Mouse (Mus musculus) lung, adult 2 months (tissue): ENCODE results near the gene Gm34302. TPM values are rescaled to one million over a fixed set of nuclear protein-coding genes. Genes with fewer than 3 reads are reported as not detected.
"Not testable (repeated sequence)": the region's sequence is repeated elsewhere in the genome, so short reads cannot be mapped to it uniquely, and the experiment has no call there.

Experiments used
- DNase-seq: peaks from one replicate; pipeline ENCODE4 v3.0.0; 2022
- H3K4me1 ChIP-seq: fragments of 200-500 bp; 2 replicates; pipeline ENCODE4 v1.6.1; 2011; ENCODE audit warnings: low read length; ENCODE audit not compliant: control insufficient read depth, insufficient read depth
- H3K4me3 ChIP-seq: fragments of 200-500 bp; replicated peaks from 2 replicates; pipeline ENCODE3; 2011; ENCODE audit warnings: low read depth, mild to moderate bottlenecking, control low read depth, low read length; ENCODE audit errors: extremely low read depth
- CTCF ChIP-seq: fragments of 200-500 bp; IDR thresholded peaks from 2 replicates; pipeline ENCODE4 v1.5.1; 2011; ENCODE audit warnings: mild to moderate bottlenecking, low read length, control low read depth; ENCODE audit not compliant: insufficient read depth
- POLR2A ChIP-seq: fragments of 200-500 bp; IDR thresholded peaks from 2 replicates; pipeline ENCODE4 v1.6.1; 2011; ENCODE audit warnings: low read depth, mild to moderate bottlenecking, control low read depth, low read length, borderline replicate concordance; ENCODE audit errors: extremely low read depth
- WGBS: fragments of 180-500 bp; shearing (Covaris S2); methylation state at CpG from one replicate; pipeline ENCODE4 v1.1.7; 2018; 5-methylcytosine and 5-hydroxymethylcytosine counted together
- polyA plus RNA-seq: library from polyadenylated mRNA; depleted of rRNA; stranded (reverse); fragments of >200 nt; gene quantifications from 2 replicates; pipeline ENCODE4 v1.2.3, GENCODE M21; 2012; rRNA removed

The Gm34302 gene
- polyA plus RNA-seq, result not detected in 2 replicates

DNA sequence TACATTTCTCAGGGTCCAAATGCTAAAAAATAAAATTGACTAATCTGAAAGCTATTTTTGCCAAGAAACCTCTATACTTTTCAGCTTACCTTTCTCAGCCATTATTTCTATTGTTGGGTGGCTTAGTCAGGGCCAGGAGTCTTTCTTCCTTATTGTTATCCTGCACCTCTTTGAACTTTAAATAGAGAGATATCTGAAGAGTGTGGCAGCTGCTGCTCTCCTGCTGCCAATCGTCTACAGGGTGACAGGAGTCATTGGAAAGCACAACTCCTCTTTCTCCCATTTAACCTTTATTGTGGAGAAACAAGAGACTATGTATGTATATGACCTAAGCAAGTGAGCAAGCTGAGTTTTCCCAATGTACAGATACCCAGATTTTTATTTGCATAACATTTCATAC is at the start of gene Gm34302:
Gene Gm34302 (minus strand): TSS at position 154 of the 400 bp plus-strand sequence.
- TF ChIP-seq POLR2A, result no peak
- TF ChIP-seq CTCF, result no peak
- no peaks in the 10 kb centered on the region for H3K4me1 ChIP-seq
- 35% methylated on average over 1 of the region's 1 CpGs for WGBS
- DNase-seq, result no peak
- H3K4me3 ChIP-seq, result no peak within 1 kb of the TSS

DNA sequence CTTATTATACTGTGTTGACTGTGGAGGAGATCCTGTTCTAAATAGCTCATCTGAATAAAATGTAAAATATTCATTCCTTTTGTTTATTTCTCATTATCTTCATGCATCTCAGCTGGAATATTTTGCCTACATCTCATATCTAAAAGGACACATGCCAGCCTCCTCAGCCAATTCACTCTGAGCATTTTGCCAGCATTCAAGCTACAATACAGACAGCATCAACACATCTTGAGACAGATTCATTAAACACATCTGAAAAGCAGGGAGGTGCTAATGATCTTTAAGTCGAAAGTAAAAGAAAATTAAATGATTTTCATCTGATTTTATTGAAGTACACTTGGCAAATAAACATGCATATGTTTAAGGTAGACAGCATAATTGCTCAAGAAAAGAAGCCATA is 48.2 kb upstream of the Gm34302 start:
- Histone ChIP-seq H3K4me3 (no peak overlapping the region), H3K4me1 (no peaks in the 10 kb centered on the region)
- no peak for TF ChIP-seq CTCF
- TF ChIP-seq POLR2A, result no peak
- WGBS, result 40% methylated on average over 1 of the region's 1 CpGs
- DNase-seq, result no peak

DNA sequence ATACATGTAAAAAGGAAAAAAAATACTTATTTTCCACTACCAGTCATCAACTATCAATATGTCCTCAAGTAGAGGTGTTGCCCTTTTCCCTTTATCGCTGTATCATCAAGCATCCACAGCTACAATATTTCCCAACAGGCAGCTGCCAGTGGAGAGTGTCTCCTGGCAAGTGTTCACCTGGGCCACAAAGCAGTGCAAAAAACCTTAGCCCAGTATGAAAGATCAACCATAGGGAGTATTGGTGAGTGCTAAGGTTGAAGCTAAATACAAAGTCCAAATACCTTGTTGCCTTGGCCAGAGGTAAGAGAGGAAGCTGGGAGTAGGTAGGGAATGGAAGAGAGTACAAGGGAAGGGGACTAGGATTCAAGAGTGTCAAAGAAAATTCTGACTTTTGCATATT is 34.0 kb upstream of the Gm34302 start:
- DNase-seq, result no peak
- Histone ChIP-seq H3K4me1 (no peaks in the 10 kb centered on the region), H3K4me3 (no peak overlapping the region)
- TF ChIP-seq CTCF, result no peak
- TF ChIP-seq POLR2A, result no peak
- 95% methylated on average over 1 of the region's 1 CpGs for WGBS

DNA sequence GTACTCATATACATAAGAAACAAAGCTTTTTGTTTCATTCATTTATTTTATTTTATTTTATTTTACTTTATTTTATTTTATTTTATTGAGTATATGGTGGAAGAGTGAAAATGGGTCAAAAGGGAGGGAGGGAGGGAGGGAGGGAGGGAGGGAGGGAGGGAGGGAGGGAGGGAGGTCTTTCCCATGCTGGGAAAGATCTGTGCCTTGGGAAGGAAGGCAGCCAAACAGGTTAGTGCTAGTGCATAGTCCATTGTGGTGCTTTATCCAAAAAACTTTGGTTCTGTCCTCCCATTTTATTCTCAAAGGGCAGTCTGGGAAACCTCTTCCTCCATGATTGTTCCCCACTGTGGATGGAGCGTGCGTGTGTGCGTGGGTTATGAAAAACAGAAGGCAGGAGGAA is 32.6 kb upstream of the Gm34302 start:
- 90% methylated on average over 3 of the region's 3 CpGs for WGBS
- H3K4me1 ChIP-seq, H3K4me3 ChIP-seq, DNase-seq: not testable (repeated sequence)

DNA sequence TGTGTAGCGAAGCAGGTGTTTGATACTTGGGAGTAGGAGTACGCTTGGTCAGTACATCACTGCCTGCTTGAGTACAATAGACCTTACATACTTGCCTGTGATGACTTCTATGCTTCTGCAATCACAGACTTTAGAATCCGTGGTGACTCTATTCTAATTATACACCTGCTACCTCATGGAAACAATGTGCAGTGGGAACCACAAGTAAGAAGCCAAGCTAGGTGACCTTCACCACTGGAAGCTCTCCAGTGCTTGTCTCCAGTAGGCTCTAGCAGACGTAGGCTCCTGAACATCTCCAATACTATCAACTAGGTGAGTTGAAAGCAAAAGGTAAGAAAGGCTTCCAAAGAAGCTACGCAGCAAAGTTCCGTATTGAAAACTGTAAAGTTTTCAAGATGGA is 27.6 kb upstream of the Gm34302 start:
- no peak for DNase-seq

DNA sequence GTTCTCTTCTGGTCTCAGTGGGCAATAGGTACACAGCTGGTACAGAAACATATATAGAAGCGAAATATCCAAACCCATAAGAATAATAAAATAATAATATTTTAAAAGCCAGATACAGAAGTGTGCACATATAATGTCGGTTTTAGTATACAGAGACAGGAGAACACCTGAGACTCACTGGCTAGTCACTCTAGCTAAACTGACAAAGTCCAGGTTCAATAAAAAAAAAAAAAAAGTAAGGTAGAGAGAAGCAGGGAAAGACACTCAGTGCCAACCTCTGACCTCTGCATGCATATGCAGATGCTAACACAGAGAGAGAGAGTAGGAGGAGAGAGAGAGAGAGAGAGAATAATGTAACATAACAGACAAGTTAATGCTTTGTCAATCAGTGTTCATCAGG is 25.8 kb upstream of the Gm34302 start:
- Histone ChIP-seq H3K4me1 (no peaks in the 10 kb centered on the region), H3K4me3 (no peak overlapping the region)
- TF ChIP-seq CTCF, result no peak
- no peak for TF ChIP-seq POLR2A
- DNase-seq, result no peak
- WGBS, result 87% methylated on average over 2 of the region's 2 CpGs

More for the DNA sequence above, 27.6 kb upstream of the Gm34302 start:
- 86% methylated on average over 6 of the region's 6 CpGs for WGBS
- no peaks in the 10 kb centered on the region for H3K4me1 ChIP-seq
- TF ChIP-seq CTCF, result no peak
- no peak for TF ChIP-seq POLR2A
- no peak overlapping the region for H3K4me3 ChIP-seq

DNA sequence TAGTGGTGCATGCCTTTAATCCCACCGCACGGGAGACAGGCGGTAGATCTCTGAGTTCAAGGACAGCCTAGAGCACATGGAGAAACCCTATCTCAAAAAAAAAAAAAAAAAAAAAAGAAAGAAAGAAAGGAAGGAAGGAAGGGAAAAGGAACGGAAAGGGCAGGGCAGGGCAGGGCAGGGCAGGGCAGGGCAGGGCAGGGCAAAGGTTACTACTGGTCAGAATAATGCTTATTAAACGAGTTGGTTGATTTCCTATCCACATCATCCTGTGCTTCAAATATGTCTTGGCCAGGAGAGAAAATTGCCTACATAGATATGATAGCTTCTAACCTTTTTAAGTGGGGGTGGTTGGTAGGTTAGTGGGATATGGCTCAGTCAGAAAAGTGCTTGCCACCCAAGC is 25.2 kb upstream of the Gm34302 start:
- DNase-seq, result no peak
- Histone ChIP-seq H3K4me3 (no peak overlapping the region), H3K4me1 (no peaks in the 10 kb centered on the region)
- 84% methylated on average over 5 of the region's 5 CpGs for WGBS
- TF ChIP-seq CTCF, result no peak
- TF ChIP-seq POLR2A, result no peak

DNA sequence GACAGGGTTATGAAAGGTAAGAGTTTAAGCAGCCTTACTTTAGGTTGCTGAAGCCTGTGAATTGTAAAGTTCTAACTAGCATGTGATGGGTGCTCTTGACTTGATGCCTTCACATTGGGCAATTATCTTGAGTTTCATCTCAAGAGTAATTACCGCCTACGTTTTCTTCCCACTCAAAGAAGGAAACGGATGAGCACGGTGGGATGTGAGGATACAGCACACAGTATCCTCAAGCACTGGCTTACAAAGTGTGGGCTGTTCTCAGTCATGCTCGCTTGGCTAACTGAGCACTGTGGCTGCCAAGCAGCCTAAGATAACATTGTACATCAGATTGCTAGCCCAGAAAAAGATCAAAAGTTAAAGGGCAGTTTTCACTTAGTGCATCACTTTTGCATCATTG is 20.8 kb upstream of the Gm34302 start:
- no peak for DNase-seq
- WGBS, result 66% methylated on average over 5 of the region's 5 CpGs
- TF ChIP-seq POLR2A (no peak), CTCF (no peak)
- H3K4me1 ChIP-seq, result no peaks in the 10 kb centered on the region
- no peak overlapping the region for H3K4me3 ChIP-seq

DNA sequence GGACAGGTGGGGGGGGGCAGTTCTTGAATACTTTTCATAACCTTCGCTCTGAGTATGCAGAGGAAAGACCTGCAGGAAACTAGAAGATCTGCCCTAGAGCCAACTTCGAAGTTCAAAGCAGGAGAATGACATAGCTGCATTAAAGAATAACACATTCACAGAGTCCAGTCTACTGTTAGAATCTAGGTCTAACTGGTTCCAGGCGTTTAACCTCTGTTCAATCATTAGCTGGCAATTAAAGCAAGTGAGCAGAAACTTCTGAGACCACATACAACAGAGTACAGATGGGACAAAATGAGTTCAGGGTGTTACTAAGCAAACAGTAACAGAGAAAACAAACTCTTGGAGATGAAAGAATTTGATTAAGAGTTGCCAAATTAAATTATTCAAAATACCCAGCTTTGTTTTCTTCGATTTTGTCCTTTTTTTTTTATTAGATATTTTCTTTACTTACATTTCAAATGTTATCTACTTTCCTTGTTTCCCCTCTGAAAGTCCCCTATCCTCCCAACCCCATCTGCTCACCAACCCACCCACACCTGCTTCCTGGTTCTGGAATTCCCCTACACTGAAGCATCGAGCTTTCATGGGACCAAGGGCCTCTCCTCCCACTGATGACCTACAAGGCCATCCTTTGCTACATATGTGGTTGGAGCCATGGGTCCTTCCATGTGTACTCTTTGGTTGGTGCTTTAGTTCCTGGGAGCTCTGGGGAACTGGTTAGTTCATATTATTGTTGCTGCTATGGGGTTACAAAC is 11.1 kb upstream of the Gm34302 start:
- Histone ChIP-seq H3K4me1 (no peaks in the 10 kb centered on the region), H3K4me3 (no peak overlapping the region)
- 49% methylated on average over 5 of the region's 5 CpGs for WGBS
- TF ChIP-seq POLR2A (no peak), CTCF (no peak)
- no peak for DNase-seq

DNA sequence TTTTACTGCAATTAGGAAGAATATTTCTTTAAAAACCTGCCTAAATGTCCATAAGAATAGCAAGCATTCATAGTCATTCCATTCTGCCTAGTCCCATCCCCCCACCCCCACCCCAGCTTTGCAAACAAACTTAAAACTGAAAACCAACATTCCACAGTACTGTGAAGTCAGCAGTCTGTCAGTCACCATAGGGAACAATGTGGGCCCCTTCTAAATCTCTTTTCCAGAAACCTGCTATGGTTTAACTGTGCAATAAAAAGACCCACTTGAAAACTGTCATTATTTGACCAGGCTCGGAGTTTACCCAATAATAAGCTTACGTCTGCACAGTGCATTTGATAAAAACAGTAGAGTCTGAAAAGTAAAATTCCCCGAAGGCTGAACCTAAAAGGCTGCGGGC is 9.9 kb upstream of the Gm34302 start:
- Histone ChIP-seq H3K4me1 (no peaks in the 10 kb centered on the region), H3K4me3 (no peak overlapping the region)
- no peak for DNase-seq
- TF ChIP-seq CTCF (no peak), POLR2A (no peak)
- 64% methylated on average over 4 of the region's 4 CpGs for whole genome bisulfite sequencing
